Mouse (Mus musculus) olfactory bulb, adult 2 months (tissue): Measurements from ENCODE around the gene Fryl. TPM values are rescaled to one million over a fixed set of nuclear protein-coding genes. Genes with fewer than 3 reads are reported as not detected.

Experiments used
- H3K27ac ChIP-seq: fragments of 200-500 bp; 2 replicates; pipeline ENCODE4 v1.5.1; 2012; ENCODE audit warnings: low read depth, low read length; ENCODE audit not compliant: insufficient read depth
- H3K4me1 ChIP-seq: fragments of 200-500 bp; 2 replicates; pipeline ENCODE4 v1.6.1; 2012; ENCODE audit warnings: low read length; ENCODE audit not compliant: control insufficient read depth, insufficient read depth
- H3K4me3 ChIP-seq: fragments of 200-500 bp; 2 replicates; pipeline ENCODE4 v1.5.1; 2012; ENCODE audit warnings: mild to moderate bottlenecking, low read depth, low read length, moderate library complexity; ENCODE audit not compliant: insufficient read depth
- CTCF ChIP-seq: fragments of 200-500 bp; IDR thresholded peaks from 2 replicates; pipeline ENCODE4 v1.5.1; 2012; ENCODE audit warnings: low read depth, mild to moderate bottlenecking, low read length, moderate library complexity; ENCODE audit not compliant: insufficient read depth
- POLR2A ChIP-seq: fragments of 200-500 bp; IDR thresholded peaks from 2 replicates; pipeline ENCODE4 v1.6.1; 2012; ENCODE audit warnings: mild to moderate bottlenecking, low read depth, low read length, moderate library complexity; ENCODE audit not compliant: insufficient read depth
- WGBS: fragments of 180-500 bp; shearing (Covaris S2); methylation state at CpG from one replicate; pipeline ENCODE4 v1.1.7; 2018; 5-methylcytosine and 5-hydroxymethylcytosine counted together
- polyA plus RNA-seq: library from polyadenylated mRNA; stranded (reverse); fragments of >200 nt; gene quantifications from 2 replicates; pipeline ENCODE4 v1.2.4, GENCODE M21; 2012; ENCODE audit warnings: low replicate concordance; ENCODE audit not compliant: missing spikeins, insufficient read depth, insufficient read length

Gene Fryl
- polyA plus RNA-seq, 1 experiment: not detected

DNA sequence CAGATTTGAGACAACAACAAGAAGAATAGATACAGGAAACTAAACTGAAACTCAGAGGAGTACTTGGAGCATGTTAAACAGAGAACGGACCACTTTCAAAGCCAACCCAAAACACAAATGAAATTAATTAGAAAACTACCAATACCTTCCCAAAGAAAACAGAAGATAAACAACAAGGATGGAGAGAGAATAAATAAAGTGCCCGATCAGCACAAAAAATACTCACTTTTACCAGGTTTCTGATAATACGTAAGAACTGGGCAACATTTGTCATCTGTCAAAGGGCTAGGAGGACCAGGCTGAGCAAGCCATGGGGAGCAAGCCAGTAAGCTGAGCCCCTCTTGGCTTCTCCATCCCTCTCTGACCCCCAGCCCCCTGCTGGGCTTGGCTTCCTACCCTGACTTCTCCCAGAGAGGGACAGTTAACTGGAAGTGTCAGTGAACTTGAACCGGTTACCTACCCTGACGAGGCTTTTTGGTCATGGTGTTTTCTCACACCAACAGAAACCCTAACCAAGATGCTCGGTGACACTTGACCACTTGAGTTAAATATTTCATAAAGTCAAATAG lies 105.5 kb downstream of the Fryl start:
- TF ChIP-seq POLR2A: no peak
- no peak for TF ChIP-seq CTCF
- WGBS: 85% methylated on average over 6 of the region's 6 CpGs
- H3K27ac ChIP-seq: no peak overlapping the region

DNA sequence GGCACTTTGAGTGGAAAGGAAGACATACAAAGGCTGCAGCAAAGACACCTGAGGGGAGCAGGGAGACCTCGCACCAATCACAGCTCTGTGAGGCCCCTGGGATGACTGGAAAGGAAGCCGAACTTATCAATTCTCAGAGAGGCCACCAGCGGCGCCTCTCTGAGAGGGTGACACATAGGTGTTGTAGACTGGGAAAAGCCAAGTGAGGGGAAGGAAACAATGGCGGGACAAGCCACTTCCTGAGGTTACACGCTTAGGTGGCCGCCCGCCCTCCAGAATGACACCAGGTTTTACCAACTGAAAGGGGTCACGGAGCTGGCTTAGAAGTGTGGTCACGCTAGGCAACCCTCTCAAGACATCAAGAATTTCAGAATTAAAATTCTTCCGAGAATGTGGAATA lies 111.4 kb downstream of the Fryl start:
- 89% methylated on average over 11 of the region's 11 CpGs for WGBS
- no peak for TF ChIP-seq CTCF
- no peak for TF ChIP-seq POLR2A
- no peak overlapping the region for H3K4me3 ChIP-seq
- no peaks in the 10 kb centered on the region for H3K4me1 ChIP-seq
- H3K27ac ChIP-seq: no peak overlapping the region

More for the DNA sequence above, 105.5 kb downstream of the Fryl start:
- Histone ChIP-seq H3K4me1 (peaks cover 3% of the 10 kb centered on the region; the same call in 1 of the 2 replicates), H3K4me3 (no peak overlapping the region)

DNA sequence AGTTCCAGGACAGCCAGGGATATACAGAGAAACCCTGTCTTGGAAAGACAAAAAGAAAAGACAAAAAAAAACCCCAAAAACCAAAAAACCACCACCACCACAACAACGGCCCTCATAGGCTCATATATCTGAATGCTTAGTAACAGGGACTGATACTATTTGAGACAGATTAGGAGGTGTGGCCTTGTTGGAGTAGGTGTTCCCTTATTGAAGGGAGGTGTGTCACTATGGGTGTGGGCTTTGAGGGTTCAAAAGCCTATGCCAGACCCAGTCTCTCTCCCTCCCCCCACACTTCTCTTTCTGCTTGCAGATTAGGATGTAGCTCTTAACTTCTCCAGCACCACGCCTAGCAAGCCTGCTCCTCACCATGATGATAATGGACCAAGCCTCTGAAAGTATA lies 114.7 kb downstream of the Fryl start:
- no peaks in the 10 kb centered on the region for H3K4me1 ChIP-seq
- 100% methylated on average over 2 of the region's 2 CpGs for WGBS
- no peak overlapping the region for H3K27ac ChIP-seq
- TF ChIP-seq POLR2A (no peak), CTCF (no peak)
- no peak overlapping the region for H3K4me3 ChIP-seq

DNA sequence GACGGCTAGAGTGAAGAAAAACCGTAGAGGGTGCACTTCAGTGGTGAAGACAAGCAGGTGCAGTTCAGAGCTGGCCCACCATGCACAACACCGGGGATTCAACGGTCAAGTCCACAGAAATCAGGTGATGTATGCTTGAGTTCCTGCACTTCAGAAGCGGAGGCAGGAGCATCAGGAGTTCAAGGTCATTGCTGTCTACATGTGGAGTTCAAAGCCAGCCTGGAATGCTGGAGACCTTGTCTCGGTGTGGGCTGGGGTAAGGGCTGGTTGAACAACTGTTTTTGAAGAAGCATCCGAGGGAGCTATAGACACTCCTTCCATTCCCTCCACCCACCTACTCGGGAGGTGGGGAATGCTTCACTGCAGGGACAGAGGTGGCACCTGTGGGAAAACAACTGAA lies 115.3 kb downstream of the Fryl start:
- H3K4me3 ChIP-seq: no peak overlapping the region
- H3K27ac ChIP-seq: no peak overlapping the region
- no peaks in the 10 kb centered on the region for H3K4me1 ChIP-seq
- WGBS: 89% methylated on average over 8 of the region's 8 CpGs
- TF ChIP-seq CTCF (no peak), POLR2A (no peak)

DNA sequence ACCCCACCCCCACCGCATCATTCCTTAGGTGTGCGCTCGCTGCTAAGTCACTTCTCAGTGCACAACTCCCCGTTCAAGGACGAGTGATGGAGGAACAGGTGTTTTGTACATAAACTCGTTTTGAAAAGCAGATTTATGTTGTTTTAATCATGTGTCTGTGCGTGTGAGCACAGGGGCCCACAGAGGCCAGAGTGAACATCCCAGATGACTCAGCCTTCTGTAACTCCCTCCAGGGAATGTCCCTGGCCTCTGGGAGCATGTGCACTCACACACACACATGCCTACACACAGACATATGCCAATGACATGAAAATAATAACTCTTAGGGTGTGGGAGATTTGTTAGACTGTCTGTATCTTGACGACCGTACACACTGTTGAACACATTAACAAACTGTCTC lies 118.9 kb downstream of the Fryl start:
- H3K27ac ChIP-seq: no peak overlapping the region
- 87% methylated on average over 9 of the region's 9 CpGs for WGBS
- no peak for TF ChIP-seq CTCF
- no peak for TF ChIP-seq POLR2A
- no peaks in the 10 kb centered on the region for H3K4me1 ChIP-seq
- no peak overlapping the region for H3K4me3 ChIP-seq

DNA sequence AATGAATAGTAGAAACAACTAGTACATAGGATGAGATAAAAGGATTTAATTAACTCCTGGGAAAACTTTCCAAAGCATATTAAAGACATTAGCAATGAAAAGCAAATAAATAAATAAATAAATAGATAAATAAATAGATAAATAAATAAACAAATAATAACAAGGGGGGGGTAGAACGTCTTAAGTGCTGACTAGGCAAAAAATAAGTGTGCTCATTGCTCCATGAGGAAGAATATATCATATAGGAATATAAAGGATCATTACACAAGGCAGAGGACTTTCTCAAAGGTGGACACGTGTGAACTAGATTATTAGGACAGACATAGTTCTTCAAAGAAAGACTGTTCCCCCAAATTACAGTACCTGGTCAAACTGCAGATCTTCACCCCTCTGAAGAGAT lies 120.5 kb downstream of the Fryl start:
- H3K27ac ChIP-seq: no peak overlapping the region
- no peak for TF ChIP-seq CTCF
- no peak for TF ChIP-seq POLR2A

DNA sequence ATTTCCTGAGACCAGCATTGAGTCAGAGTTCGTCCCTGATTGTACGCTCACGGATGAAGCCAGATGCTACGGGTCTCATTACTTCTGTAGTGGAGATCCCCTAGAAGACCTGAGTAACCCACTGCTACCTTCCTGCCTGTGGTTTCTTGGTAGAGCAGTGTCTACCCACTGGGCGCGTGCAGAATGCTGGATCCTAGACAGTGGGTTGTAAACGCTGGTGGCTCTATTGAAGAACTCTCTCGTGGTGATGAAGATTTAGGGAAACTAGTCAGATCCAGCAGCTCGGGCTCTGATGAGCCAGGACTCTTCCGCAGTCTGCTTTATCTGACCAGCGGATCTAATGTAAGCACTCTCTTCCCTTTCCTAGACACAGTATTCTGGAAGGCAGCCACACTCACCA lies 121.3 kb downstream of the Fryl start:
- Histone ChIP-seq H3K4me3 (no peak overlapping the region), H3K4me1 (peaks cover 3% of the 10 kb centered on the region; the same call in 1 of the 2 replicates), H3K27ac (no peak overlapping the region)
- TF ChIP-seq POLR2A: no peak
- TF ChIP-seq CTCF: no peak
- 86% methylated on average over 11 of the region's 11 CpGs for WGBS

More for the DNA sequence above, 120.5 kb downstream of the Fryl start:
- 86% methylated on average over 2 of the region's 2 CpGs for WGBS
- Histone ChIP-seq H3K4me3 (no peak overlapping the region), H3K4me1 (peaks cover 2% of the 10 kb centered on the region; the same call in 1 of the 2 replicates)

DNA sequence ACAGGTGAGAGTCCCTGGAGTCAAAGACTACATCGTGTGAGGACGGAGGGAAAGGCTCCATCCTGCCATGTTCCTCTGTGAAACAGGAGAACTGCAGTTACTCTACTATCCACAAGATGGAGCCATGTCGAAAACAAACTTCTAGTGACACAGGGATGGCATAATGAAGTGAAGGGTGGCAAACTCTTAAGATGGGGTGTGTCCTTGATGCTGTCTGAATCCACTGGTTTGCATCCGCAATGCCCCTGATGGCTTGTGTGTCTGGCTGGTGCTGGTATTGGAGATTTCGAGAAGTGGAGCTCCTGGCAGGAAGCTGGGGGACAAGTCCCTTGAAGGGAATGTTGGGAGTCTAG lies 122.6 kb downstream of the Fryl start:
- H3K4me1 ChIP-seq: peaks cover 5% of the 10 kb centered on the region
- H3K4me3 ChIP-seq: no peak overlapping the region
- TF ChIP-seq POLR2A (no peak), CTCF (peak; percentile 50; the same call in 1 of the 2 replicates)
- WGBS: 28% methylated on average over 5 of the region's 5 CpGs
- H3K27ac ChIP-seq: no peak overlapping the region

DNA sequence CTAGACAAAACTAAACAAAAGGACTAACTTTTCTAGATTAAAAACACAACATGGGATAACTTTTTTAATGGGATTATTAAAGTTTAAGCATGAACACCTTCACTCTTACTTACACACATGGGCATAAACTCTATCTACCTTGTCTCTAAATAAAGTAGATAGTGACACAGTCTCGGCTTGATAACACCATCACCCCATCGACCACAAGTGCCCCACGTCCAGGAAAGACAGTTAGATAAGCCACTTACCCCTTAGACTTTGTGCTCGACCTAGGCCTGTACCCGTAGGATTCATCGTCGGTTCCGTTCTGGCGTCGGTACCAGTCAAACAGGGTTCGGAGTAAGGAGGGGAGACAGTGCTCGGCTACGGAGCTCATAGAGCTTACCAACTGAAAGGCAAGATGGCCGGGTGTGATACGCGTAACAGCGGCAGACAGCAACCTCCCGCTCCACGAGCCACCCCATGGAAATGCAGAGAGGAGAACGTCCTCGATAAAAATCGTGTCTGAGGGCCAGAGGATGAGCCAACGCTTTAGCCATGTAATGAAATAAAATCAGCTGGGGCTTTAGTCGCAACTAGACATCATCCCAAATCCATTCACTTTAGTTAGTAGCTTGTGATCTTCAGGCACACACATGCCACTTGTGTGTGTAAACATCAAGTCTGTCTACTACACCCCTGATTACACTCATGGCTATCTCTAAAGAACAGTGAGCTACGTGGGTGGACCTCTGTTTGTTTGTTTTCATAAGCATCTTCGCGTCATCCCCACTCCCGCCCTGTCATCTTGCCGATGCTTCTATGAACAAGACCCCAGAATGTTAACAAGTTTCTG lies 123.2 kb downstream of the Fryl start:
- no peak for TF ChIP-seq POLR2A
- no peak for TF ChIP-seq CTCF
- Histone ChIP-seq H3K4me3 (no peak overlapping the region), H3K4me1 (peaks cover 5% of the 10 kb centered on the region), H3K27ac (no peak overlapping the region)
- WGBS: 91% methylated on average over 29 of the region's 29 CpGs
